Mouse (Mus musculus): ENCODE results near the gene Tardbp. TPM values are rescaled to one million over a fixed set of nuclear protein-coding genes. Genes with fewer than 3 reads are reported as not detected.

The Tardbp gene
- 127 and 131 TPM in 2 replicates for polyA plus RNA-seq (2014; fragmentation: Nextera tagmentation; extraction: Ambion mirVana)

GRCm38 (mm10) chr4:148626623-148627185 lies at the start of gene Tardbp:
Gene Tardbp (minus strand): TSS chr4:148627019.
- WGBS = under 1% methylated on average over 51 of the region's 51 CpGs

GRCm38 (mm10) chr4:148676188-148676960 lies 49.6 kb upstream of the Tardbp start:
- H3K4me3 ChIP-seq (ENCODE audit: low read depth, low read length) = no peak overlapping the region
- no peaks in the 10 kb centered on the region for H3K9me3 ChIP-seq (replicated peaks; ENCODE audit: control insufficient read depth, low read length)
- no peak overlapping the region for H3K27ac ChIP-seq (ENCODE audit: low read depth, low read length)
- H3K9ac ChIP-seq (ENCODE audit: low read length) = no peak overlapping the region
- H3K36me3 ChIP-seq (ENCODE audit: control insufficient read depth, insufficient read depth, low read length) = no peaks in the 10 kb centered on the region
- H3K4me2 ChIP-seq (ENCODE audit: low read length) = no peak overlapping the region
- ATAC-seq (no peak), DNase-seq (ENCODE audit: low spot score) (no peak)
- WGBS = 70% methylated on average over 16 of the region's 16 CpGs
- no peaks in the 10 kb centered on the region for H3K27me3 ChIP-seq (replicated peaks; ENCODE audit: control insufficient read depth, insufficient read depth, low read length)
- no peaks in the 10 kb centered on the region for H3K4me1 ChIP-seq (ENCODE audit: control insufficient read depth, insufficient read depth, low read length)

More at GRCm38 (mm10) chr4:148626623-148627185, at the start of gene Tardbp:
- H3K27ac ChIP-seq (ENCODE audit: low read depth, low read length) = peak within 1 kb of the TSS; percentile 96
- no peaks in the 10 kb centered on the region for H3K27me3 ChIP-seq (replicated peaks; ENCODE audit: control insufficient read depth, insufficient read depth, low read length)
- peak within 1 kb of the TSS; percentile 100 for H3K4me3 ChIP-seq (ENCODE audit: low read depth, low read length)
- DNase-seq (ENCODE audit: low spot score) (peak; percentile 98), ATAC-seq (peak; percentile 98)
- peak within 1 kb of the TSS; percentile 99 for H3K9ac ChIP-seq (ENCODE audit: low read length)
- no peaks in the 10 kb centered on the region for H3K9me3 ChIP-seq (replicated peaks; ENCODE audit: control insufficient read depth, low read length)
- peak within 1 kb of the TSS; percentile 91 for H3K4me2 ChIP-seq (ENCODE audit: low read length)
- H3K36me3 ChIP-seq (ENCODE audit: control insufficient read depth, insufficient read depth, low read length) = peaks cover 36% of the 10 kb centered on the region
- H3K4me1 ChIP-seq (ENCODE audit: control insufficient read depth, insufficient read depth, low read length) = peaks cover 10% of the 10 kb centered on the region

- Histone ChIP-seq H3K4me1 (ENCODE audit: control insufficient read depth, insufficient read depth, low read length) (no peaks in the 10 kb centered on the region), H3K27ac (ENCODE audit: low read depth, low read length) (no peak overlapping the region), H3K36me3 (ENCODE audit: control insufficient read depth, insufficient read depth, low read length) (no peaks in the 10 kb centered on the region), H3K27me3 (replicated peaks; ENCODE audit: control insufficient read depth, insufficient read depth, low read length) (no peaks in the 10 kb centered on the region), H3K4me3 (ENCODE audit: low read depth, low read length) (no peak overlapping the region), H3K4me2 (ENCODE audit: low read length) (no peak overlapping the region), H3K9ac (ENCODE audit: low read length) (no peak overlapping the region), H3K9me3 (replicated peaks; ENCODE audit: control insufficient read depth, low read length) (no peaks in the 10 kb centered on the region)
- DNase-seq (ENCODE audit: low spot score) (no peak), ATAC-seq (no peak)
- 56% methylated on average over 7 of the region's 7 CpGs for WGBS
Measured at GRCm38 (mm10) chr4:148675043-148675442, 48.2 kb upstream of the Tardbp start.

DNA sequence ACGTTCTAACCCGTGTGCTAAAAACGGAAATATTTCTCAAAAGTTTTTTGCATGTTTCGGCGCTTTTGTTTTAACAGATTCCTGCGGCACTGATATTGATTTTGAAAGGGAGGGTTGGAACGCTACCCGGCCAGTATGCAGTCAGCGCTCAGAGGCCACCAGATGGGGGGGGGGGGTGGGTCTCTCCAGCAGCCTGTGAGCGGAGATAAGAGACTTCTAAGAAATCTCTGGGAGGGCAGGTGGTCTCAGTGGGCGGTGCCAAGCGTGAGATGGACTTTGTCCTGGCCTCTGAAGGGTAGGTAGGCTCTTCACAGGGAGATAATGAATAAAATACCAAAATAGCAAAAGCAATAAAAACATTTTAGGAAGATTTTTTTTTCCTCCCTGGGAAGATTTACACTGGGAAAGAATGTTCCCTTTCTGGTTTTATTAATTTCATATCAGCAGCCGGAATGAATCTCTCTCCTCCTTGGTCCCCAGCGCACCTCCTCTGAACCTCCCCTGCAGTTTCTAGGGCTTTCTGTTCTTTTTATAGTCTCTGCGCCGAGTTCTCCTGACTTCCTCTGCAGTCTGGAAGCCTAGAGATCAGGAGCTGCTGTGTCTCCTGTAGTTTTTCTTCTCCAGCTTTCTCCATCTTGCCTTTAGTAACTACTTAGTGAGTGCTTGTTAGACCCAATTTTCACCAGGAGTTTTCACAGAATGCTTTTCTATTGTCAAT lies 44.6 kb upstream of the Tardbp start:
- H3K27me3 ChIP-seq (replicated peaks; ENCODE audit: control insufficient read depth, insufficient read depth, low read length) = no peaks in the 10 kb centered on the region
- no peak overlapping the region for H3K27ac ChIP-seq (ENCODE audit: low read depth, low read length)
- DNase-seq (ENCODE audit: low spot score) = no peak
- H3K4me3 ChIP-seq (ENCODE audit: low read depth, low read length) = no peak overlapping the region
- H3K9ac ChIP-seq (ENCODE audit: low read length) = no peak overlapping the region
- H3K4me1 ChIP-seq (ENCODE audit: control insufficient read depth, insufficient read depth, low read length) = no peaks in the 10 kb centered on the region
- H3K36me3 ChIP-seq (ENCODE audit: control insufficient read depth, insufficient read depth, low read length) = no peaks in the 10 kb centered on the region
- no peaks in the 10 kb centered on the region for H3K9me3 ChIP-seq (replicated peaks; ENCODE audit: control insufficient read depth, low read length)
- no peak overlapping the region for H3K4me2 ChIP-seq (ENCODE audit: low read length)
- no peak for ATAC-seq
- 70% methylated on average over 16 of the region's 16 CpGs for WGBS

GRCm38 (mm10) chr4:148667006-148667755 lies 40.4 kb upstream of the Tardbp start:
- Histone ChIP-seq H3K36me3 (ENCODE audit: control insufficient read depth, insufficient read depth, low read length) (no peaks in the 10 kb centered on the region), H3K9me3 (replicated peaks; ENCODE audit: control insufficient read depth, low read length) (no peaks in the 10 kb centered on the region), H3K9ac (ENCODE audit: low read length) (no peak overlapping the region), H3K27ac (ENCODE audit: low read depth, low read length) (no peak overlapping the region), H3K4me1 (ENCODE audit: control insufficient read depth, insufficient read depth, low read length) (no peaks in the 10 kb centered on the region), H3K4me3 (ENCODE audit: low read depth, low read length) (no peak overlapping the region), H3K27me3 (replicated peaks; ENCODE audit: control insufficient read depth, insufficient read depth, low read length) (no peaks in the 10 kb centered on the region), H3K4me2 (ENCODE audit: low read length) (no peak overlapping the region)
- DNase-seq (ENCODE audit: low spot score) (no peak), ATAC-seq (no peak)
- WGBS = 85% methylated on average over 15 of the region's 15 CpGs

- H3K27ac ChIP-seq (ENCODE audit: low read depth, low read length) = no peak overlapping the region
- H3K27me3 ChIP-seq (replicated peaks; ENCODE audit: control insufficient read depth, insufficient read depth, low read length) = no peaks in the 10 kb centered on the region
- no peak for DNase-seq (ENCODE audit: low spot score)
- H3K9me3 ChIP-seq (replicated peaks; ENCODE audit: control insufficient read depth, low read length) = no peaks in the 10 kb centered on the region
- 47% methylated on average over 6 of the region's 6 CpGs for WGBS
- no peaks in the 10 kb centered on the region for H3K4me1 ChIP-seq (ENCODE audit: control insufficient read depth, insufficient read depth, low read length)
- no peaks in the 10 kb centered on the region for H3K36me3 ChIP-seq (ENCODE audit: control insufficient read depth, insufficient read depth, low read length)
- H3K4me2 ChIP-seq (ENCODE audit: low read length) = no peak overlapping the region
- no peak overlapping the region for H3K4me3 ChIP-seq (ENCODE audit: low read depth, low read length)
- H3K9ac ChIP-seq (ENCODE audit: low read length) = no peak overlapping the region
- ATAC-seq = no peak
Measured at GRCm38 (mm10) chr4:148664021-148664420, 37.2 kb upstream of the Tardbp start.

DNA sequence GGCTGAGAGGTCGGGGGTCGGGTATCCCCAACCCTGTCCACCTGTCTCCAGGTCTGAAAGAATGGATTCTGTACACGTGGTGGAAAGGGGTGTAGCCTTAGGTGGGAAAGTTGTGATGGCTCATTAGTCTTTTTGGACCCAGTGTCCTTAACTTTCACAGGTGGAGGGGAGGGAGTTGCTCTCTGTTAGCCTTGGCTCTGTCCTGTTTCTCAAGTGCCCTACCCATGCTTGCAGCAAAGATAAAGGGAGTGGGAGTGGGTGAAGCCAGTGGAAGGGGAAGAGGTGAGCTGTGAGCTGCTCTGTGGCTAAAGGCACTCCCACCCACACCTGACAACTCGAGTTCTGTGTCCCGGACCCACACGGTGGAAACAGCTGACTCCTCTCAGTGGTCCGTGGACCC lies 36.5 kb upstream of the Tardbp start:
- 72% methylated on average over 7 of the region's 7 CpGs for WGBS
- no peaks in the 10 kb centered on the region for H3K27me3 ChIP-seq (replicated peaks; ENCODE audit: control insufficient read depth, insufficient read depth, low read length)
- no peak overlapping the region for H3K9ac ChIP-seq (ENCODE audit: low read length)
- no peak overlapping the region for H3K4me2 ChIP-seq (ENCODE audit: low read length)
- H3K9me3 ChIP-seq (replicated peaks; ENCODE audit: control insufficient read depth, low read length) = no peaks in the 10 kb centered on the region
- no peak for ATAC-seq
- no peaks in the 10 kb centered on the region for H3K4me1 ChIP-seq (ENCODE audit: control insufficient read depth, insufficient read depth, low read length)
- no peak for DNase-seq (ENCODE audit: low spot score)
- no peaks in the 10 kb centered on the region for H3K36me3 ChIP-seq (ENCODE audit: control insufficient read depth, insufficient read depth, low read length)
- H3K4me3 ChIP-seq (ENCODE audit: low read depth, low read length) = no peak overlapping the region
- no peak overlapping the region for H3K27ac ChIP-seq (ENCODE audit: low read depth, low read length)

- H3K9ac ChIP-seq (ENCODE audit: low read length) = no peak overlapping the region
- H3K27me3 ChIP-seq (replicated peaks; ENCODE audit: control insufficient read depth, insufficient read depth, low read length) = no peaks in the 10 kb centered on the region
- ATAC-seq (no peak), DNase-seq (ENCODE audit: low spot score) (peak; percentile 78)
- no peaks in the 10 kb centered on the region for H3K36me3 ChIP-seq (ENCODE audit: control insufficient read depth, insufficient read depth, low read length)
- no peaks in the 10 kb centered on the region for H3K9me3 ChIP-seq (replicated peaks; ENCODE audit: control insufficient read depth, low read length)
- H3K4me2 ChIP-seq (ENCODE audit: low read length) = 0 out of 2 replicates have a peak overlapping the region, but pooled peaks have one; percentile 24
- WGBS = 37% methylated on average over 21 of the region's 21 CpGs
- no peak overlapping the region for H3K4me3 ChIP-seq (ENCODE audit: low read depth, low read length)
- no peak overlapping the region for H3K27ac ChIP-seq (ENCODE audit: low read depth, low read length)
- no peaks in the 10 kb centered on the region for H3K4me1 ChIP-seq (ENCODE audit: control insufficient read depth, insufficient read depth, low read length)
Measured at GRCm38 (mm10) chr4:148662168-148662965, 35.5 kb upstream of the Tardbp start.

Measured in forebrain, embryonic 14.5 days (tissue).